Mouse (Mus musculus): Measurements from ENCODE around the gene Dhrs7c. TPM values are rescaled to one million over a fixed set of nuclear protein-coding genes. Genes with fewer than 3 reads are reported as not detected.

Dhrs7c gene
- polyA plus RNA-seq (2015; fragmentation: Nextera tagmentation; extraction: Ambion mirVana) = 0.20 TPM in 1 of 2 replicates, not detected in the other

GRCm38 (mm10) chr11:67797931-67798330 is at the start of gene Dhrs7c:
TSS of gene Dhrs7c (plus strand) at chr11:67798187.

GRCm38 (mm10) chr11:67771053-67771452 is 26.9 kb upstream of the Dhrs7c start, which contains the start of gene Glp2r:
TSS of gene Glp2r (minus strand) at chr11:67771153.

GRCm38 (mm10) chr11:67774379-67774778 is 23.6 kb upstream of the Dhrs7c start, which contains the start of gene Gsg1l2:
TSS of gene Gsg1l2 (plus strand) at chr11:67774608.

Other genes with a start within 250 kb of the Dhrs7c start
- gene Rcvrn, start 102.9 kb upstream of the Dhrs7c start, polyA plus RNA-seq (2015; fragmentation: Nextera tagmentation; extraction: Ambion mirVana) = not detected in 2 replicates
- gene Glp2r, start 27.0 kb upstream of the Dhrs7c start, polyA plus RNA-seq (2015; fragmentation: Nextera tagmentation; extraction: Ambion mirVana) = 0.04 and 0.14 TPM in 2 replicates
- 0.13 TPM in 1 of 2 replicates, not detected in the other for gene Gsg1l2, start 23.6 kb upstream of the Dhrs7c start, polyA plus RNA-seq (2015; fragmentation: Nextera tagmentation; extraction: Ambion mirVana)
- gene Usp43, start 124.0 kb downstream of the Dhrs7c start, polyA plus RNA-seq (2015; fragmentation: Nextera tagmentation; extraction: Ambion mirVana) = 0.67 and 0.80 TPM in 2 replicates
- 4.1 and 4.3 TPM in 2 replicates for gene Cfap52, start 167.5 kb downstream of the Dhrs7c start, polyA plus RNA-seq (2015; fragmentation: Nextera tagmentation; extraction: Ambion mirVana)
- gene Stx8, start 168.0 kb downstream of the Dhrs7c start, polyA plus RNA-seq (2015; fragmentation: Nextera tagmentation; extraction: Ambion mirVana) = 61.2 and 70.6 TPM in 2 replicates